Mouse (Mus musculus) cerebellum, adult 2 months (tissue): ENCODE measurements around the gene Erv3. TPM values are rescaled to one million over a fixed set of nuclear protein-coding genes. Genes with fewer than 3 reads are reported as not detected.
A peak's percentile ranks its signal among the peaks of the same experiment; 100 is the strongest.

Experiments used
- DNase-seq, 2 experiments: peaks; one replicate each; pipeline ENCODE4 v3.0.0; 2021
- H3K27ac ChIP-seq: fragments of 200-500 bp; 2 replicates; pipeline ENCODE4 v1.5.1; 2012; ENCODE audit warnings: low read length, control low read depth, inconsistent platforms; ENCODE audit not compliant: insufficient read depth
- H3K27me3 ChIP-seq: fragments of 200-500 bp; 2 replicates; pipeline ENCODE4 v1.6.1; 2012; ENCODE audit warnings: inconsistent platforms, mild to moderate bottlenecking, low read length, moderate library complexity; ENCODE audit not compliant: control insufficient read depth, insufficient read depth
- H3K4me1 ChIP-seq: fragments of 200-500 bp; 2 replicates; pipeline ENCODE4 v1.6.1; 2011; ENCODE audit warnings: low read length; ENCODE audit not compliant: control insufficient read depth, insufficient read depth
- H3K4me3 ChIP-seq: fragments of 200-500 bp; replicated peaks from 2 replicates; pipeline ENCODE3; 2011; ENCODE audit warnings: mild to moderate bottlenecking, low read depth, low read length, control low read depth; ENCODE audit not compliant: insufficient read depth
- CTCF ChIP-seq: fragments of 200-500 bp; IDR thresholded peaks from 2 replicates; pipeline ENCODE4 v1.5.1; 2011; ENCODE audit warnings: low read depth, mild to moderate bottlenecking, control low read depth, low read length, moderate library complexity, borderline replicate concordance; ENCODE audit not compliant: insufficient read depth
- POLR2A ChIP-seq: fragments of 200-500 bp; IDR thresholded peaks from 2 replicates; pipeline ENCODE4 v1.6.1; 2011; ENCODE audit warnings: low read length, control low read depth, borderline replicate concordance; ENCODE audit not compliant: insufficient read depth
- WGBS: fragments of 180-500 bp; shearing (Covaris S2); methylation state at CpG from one replicate; pipeline ENCODE4 v1.1.7; 2018; 5-methylcytosine and 5-hydroxymethylcytosine counted together
- polyA plus RNA-seq: library from polyadenylated mRNA; depleted of rRNA; stranded (reverse); fragments of >200 nt; gene quantifications from 2 replicates; pipeline ENCODE4 v1.2.3, GENCODE M21; 2012; rRNA removed

Gene Erv3
- polyA plus RNA-seq = 0.33 and 0.54 TPM in 2 replicates

DNA sequence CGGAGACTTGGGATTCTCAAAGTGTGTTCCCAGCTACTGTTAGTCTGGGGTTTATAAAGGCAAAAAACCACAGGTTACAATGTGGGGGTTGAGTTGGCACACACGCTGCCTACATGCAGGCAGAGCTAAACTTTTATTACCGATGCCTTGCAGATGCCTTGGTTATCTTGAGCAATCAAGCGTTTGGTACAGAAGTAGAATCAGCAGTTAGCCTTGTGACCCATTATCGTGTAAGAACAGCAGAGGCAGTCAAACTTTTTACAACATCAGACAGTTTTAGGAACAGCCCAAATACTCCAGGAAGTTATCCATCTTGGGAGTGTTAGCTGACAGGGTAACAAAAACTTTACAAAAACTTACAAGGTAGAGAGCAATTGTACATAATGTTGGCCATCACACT, at the start of gene Erv3:
Erv3 (minus strand) TSS at position 27 of the 400 bp plus-strand sequence.
- no peak within 1 kb of the TSS for H3K4me3 ChIP-seq
- no peak within 1 kb of the TSS for H3K27ac ChIP-seq
- no peaks in the 10 kb centered on the region; the same call in 1 of the 2 replicates for H3K4me1 ChIP-seq
- no peak for DNase-seq
- H3K27me3 ChIP-seq = no peaks in the 10 kb centered on the region
- WGBS = 95% methylated on average over 5 of the region's 5 CpGs
- TF ChIP-seq CTCF (no peak), POLR2A (no peak)

DNA sequence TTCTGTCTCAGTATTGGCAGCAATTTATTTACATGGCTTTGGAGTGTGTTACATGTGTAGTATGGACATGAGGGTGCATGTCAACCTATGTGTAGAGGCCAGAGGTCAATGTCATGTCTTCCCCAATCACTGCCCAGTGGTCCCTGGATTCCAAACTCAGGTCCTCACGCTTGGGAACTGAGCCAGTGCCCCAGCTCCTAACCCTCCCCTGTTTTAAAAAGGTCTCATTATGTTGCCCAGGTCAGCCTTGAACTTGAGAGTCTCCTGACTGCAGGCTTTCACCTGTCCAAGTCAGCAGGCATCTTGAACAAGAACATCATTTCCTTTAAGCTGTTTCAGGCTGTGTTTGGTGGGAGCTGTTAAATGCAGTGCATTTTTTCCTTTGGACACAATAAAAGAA, 49.4 kb upstream of the Erv3 start:
- Histone ChIP-seq H3K27ac (peak overlapping the region; percentile 72), H3K27me3 (no peaks in the 10 kb centered on the region), H3K4me3 (no peak overlapping the region), H3K4me1 (peaks cover 4% of the 10 kb centered on the region; the same call in 1 of the 2 replicates)
- TF ChIP-seq POLR2A (no peak), CTCF (no peak)
- peak in 1 of 2 experiments; percentile 18 for DNase-seq
- 90% methylated on average over 1 of the region's 1 CpGs for WGBS

DNA sequence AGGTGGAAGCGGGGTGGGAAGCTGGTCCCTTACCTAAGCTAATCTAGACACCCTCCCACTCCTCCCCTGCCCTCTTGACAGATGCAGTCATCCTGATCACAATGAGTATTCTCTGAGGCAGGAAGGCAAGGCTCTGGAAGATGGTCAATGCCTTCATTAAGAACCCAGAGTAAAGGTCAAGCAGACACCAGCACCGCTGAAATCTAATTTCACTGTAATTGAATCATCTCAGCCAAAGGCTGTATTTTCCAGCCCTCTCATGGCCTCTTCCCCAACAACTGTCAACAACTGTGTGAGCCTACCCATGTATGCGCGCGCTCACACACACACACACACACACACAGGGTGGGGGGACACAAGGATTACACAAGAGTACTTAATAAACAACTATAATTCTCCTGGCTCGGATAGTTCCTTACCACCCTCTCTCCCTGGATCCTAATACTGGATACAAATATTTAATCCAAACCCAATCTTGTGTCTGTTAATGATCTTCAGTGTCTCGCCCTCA, 48.9 kb upstream of the Erv3 start:
- DNase-seq = no peak
- H3K27me3 ChIP-seq = no peaks in the 10 kb centered on the region
- peaks cover 3% of the 10 kb centered on the region; the same call in 1 of the 2 replicates for H3K4me1 ChIP-seq
- no peak overlapping the region for H3K27ac ChIP-seq
- TF ChIP-seq CTCF (no peak), POLR2A (no peak)
- 89% methylated on average over 7 of the region's 7 CpGs for WGBS
- no peak overlapping the region for H3K4me3 ChIP-seq

DNA sequence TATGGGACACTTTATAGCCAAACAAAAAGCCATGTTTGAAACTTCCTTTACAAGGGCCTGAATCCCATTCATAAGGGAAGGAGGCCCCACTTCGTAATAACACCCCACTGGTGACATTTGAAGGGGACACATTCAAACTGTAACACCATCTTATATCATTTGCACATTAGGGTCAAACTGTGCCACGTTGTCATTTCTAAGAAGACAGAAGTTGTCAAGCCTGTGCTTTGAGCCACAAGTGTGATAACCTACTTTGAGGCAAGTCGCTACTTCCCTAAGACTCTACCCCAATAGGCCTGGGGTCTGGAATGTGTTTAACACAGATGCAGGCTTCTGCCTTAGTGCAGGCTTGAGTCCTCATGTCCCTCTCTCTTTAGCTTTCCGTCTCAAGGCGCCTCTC, 47.8 kb upstream of the Erv3 start:
- DNase-seq = no peak
- Histone ChIP-seq H3K4me1 (peaks cover 3% of the 10 kb centered on the region; the same call in 1 of the 2 replicates), H3K27ac (no peak overlapping the region), H3K27me3 (no peaks in the 10 kb centered on the region), H3K4me3 (no peak overlapping the region)
- no peak for TF ChIP-seq POLR2A
- no peak for TF ChIP-seq CTCF
- 80% methylated on average over 5 of the region's 5 CpGs for WGBS

DNA sequence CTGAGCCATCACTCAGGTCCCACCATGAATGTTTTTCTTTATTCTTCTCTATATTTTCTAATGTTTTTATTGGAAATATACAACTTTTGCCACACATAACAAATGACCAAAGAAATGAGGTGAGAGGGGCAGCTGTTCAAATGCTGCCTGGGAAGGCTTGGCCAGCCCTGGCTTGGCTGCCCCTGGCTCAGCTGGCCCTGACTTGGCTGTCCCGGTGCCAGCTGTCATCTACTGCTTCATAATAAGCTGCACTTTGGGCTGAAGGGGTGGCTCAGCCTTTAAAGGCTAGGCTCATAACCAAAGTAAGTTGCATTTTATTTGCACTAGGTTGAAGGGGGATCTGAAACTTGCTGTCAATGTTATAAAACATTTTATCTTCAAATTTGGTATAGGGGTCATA, 47.3 kb upstream of the Erv3 start:
- no peak overlapping the region for H3K27ac ChIP-seq
- DNase-seq = peak in 1 of 2 experiments; percentile 25
- no peak overlapping the region for H3K4me3 ChIP-seq
- TF ChIP-seq CTCF (no peak), POLR2A (no peak)
- peaks cover 3% of the 10 kb centered on the region; the same call in 1 of the 2 replicates for H3K4me1 ChIP-seq
- WGBS = 9% methylated on average over 1 of the region's 1 CpGs
- no peaks in the 10 kb centered on the region for H3K27me3 ChIP-seq

DNA sequence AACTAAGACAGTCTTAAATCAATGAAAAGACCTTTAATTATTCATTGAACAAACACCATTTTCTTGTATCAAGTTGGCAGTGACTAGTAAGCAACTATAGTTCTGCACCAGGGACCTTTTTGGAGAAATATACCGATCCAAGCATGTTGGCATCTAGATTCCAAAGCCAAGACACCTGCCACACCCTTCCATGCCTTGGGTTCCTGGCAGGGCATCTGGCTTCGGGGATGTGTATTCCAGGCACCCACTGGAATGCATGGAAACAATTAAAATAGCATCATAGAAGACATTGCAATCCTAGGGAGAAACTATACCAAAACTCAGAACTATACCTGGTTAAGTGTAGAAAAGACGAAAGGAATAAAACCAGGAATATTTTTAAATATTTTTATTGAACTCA, 46.7 kb upstream of the Erv3 start:
- peaks cover 3% of the 10 kb centered on the region; the same call in 1 of the 2 replicates for H3K4me1 ChIP-seq
- TF ChIP-seq POLR2A (no peak), CTCF (no peak)
- no peaks in the 10 kb centered on the region for H3K27me3 ChIP-seq
- 58% methylated on average over 3 of the region's 3 CpGs for WGBS
- no peak overlapping the region for H3K4me3 ChIP-seq
- DNase-seq = no peak
- H3K27ac ChIP-seq = no peak overlapping the region

DNA sequence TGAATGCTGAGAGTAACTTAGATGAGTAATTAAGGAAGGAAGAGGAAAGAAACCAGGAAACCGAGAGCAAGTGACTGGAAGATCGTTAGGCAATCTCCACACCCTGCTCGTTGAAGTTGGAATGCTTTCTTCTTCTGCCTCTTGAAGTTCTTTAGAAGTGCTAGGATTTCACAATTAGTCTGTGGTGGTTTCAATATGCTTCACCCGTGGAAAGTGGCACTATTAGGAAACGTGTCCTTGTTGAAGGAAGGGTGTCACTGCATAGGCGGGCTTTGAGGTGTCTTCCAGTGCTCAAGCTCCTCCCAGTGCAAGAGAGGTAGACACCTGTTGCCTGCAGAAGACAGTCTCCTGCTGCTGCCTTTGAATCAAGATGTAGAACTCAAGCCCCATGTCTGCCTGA, 46.2 kb upstream of the Erv3 start:
- H3K27ac ChIP-seq = no peak overlapping the region
- no peaks in the 10 kb centered on the region; the same call in 1 of the 2 replicates for H3K4me1 ChIP-seq
- no peak overlapping the region for H3K4me3 ChIP-seq
- 93% methylated on average over 6 of the region's 6 CpGs for WGBS
- TF ChIP-seq CTCF = no peak
- TF ChIP-seq POLR2A = no peak
- DNase-seq = no peak
- no peaks in the 10 kb centered on the region for H3K27me3 ChIP-seq

DNA sequence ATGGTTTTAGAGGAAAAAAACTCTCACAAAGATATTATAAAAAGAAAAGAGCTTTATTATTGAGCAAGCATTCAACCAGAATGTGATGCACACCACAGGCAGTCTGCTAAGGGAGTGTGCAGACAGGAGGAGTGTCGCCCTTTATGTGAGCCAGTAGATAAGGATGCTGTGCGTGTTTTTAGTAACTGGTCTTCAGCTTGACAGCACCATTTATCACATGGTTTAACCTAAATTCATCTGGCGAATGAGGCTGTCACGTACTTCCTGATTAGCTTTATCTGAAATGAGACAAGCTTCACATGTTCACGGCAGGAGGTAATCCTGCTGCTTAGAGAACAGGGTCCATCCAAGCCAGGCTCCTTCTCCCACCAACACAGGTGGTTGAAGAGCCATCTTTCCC, 45.5 kb upstream of the Erv3 start:
- H3K4me3 ChIP-seq = no peak overlapping the region
- no peak for DNase-seq
- H3K27ac ChIP-seq = no peak overlapping the region
- no peaks in the 10 kb centered on the region; the same call in 1 of the 2 replicates for H3K4me1 ChIP-seq
- no peaks in the 10 kb centered on the region for H3K27me3 ChIP-seq
- WGBS = 81% methylated on average over 5 of the region's 5 CpGs
- TF ChIP-seq POLR2A = no peak
- no peak for TF ChIP-seq CTCF

DNA sequence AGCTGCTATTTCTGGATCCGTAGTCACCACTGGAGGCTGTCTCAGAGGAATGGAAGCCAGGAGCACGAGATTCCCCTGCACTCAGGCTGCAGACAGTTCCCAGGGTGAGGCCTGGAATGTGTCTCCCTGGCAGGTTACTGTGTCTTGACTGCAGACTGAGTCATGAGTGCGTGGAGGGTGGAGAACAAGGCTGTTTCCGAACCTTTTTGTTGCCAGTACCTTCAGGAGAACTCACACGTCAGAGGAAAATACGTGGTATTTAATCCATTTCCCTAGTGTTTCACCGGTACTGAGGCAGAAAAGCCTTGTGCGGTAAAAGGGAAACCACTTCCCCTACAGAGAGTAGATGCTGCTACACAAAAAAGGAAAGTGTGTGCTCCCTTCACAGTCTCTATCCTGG, 43.3 kb upstream of the Erv3 start:
- Histone ChIP-seq H3K4me1 (no peaks in the 10 kb centered on the region), H3K27me3 (no peaks in the 10 kb centered on the region), H3K4me3 (no peak overlapping the region), H3K27ac (no peak overlapping the region)
- 42% methylated on average over 8 of the region's 8 CpGs for WGBS
- TF ChIP-seq CTCF = no peak
- TF ChIP-seq POLR2A = no peak
- no peak for DNase-seq
